ENCODE assay signal across 15 mouse cellular contexts in genomic region chr9:63591661-63592256, GRCm38 (mm10). TPM values are rescaled to one million over a fixed set of nuclear protein-coding genes. Genes with fewer than 3 reads are reported as not detected.
"Had no signal": no experiment of that assay in that cellular context is flagged by ENCODE, and none has a peak within 500 bp of the region (broad histone marks: within the 10 kb centered on the region; RNA-seq: fewer than 3 reads in every experiment).

No protein-coding gene starts in this region.

- H3K36me3 ChIP-seq: limb, embryonic 13.5 days; midbrain, embryonic 13.5 days; neural tube, embryonic 12.5 days had no signal

- ATAC-seq: midbrain, embryonic 13.5 days had no signal

- H3K9me3 ChIP-seq: neural tube, embryonic 12.5 days had no signal

- H3K4me1 ChIP-seq: midbrain, embryonic 13.5 days; neural tube, embryonic 12.5 days had no signal

- H3K27me3 ChIP-seq: limb, embryonic 13.5 days; midbrain, embryonic 13.5 days; neural tube, embryonic 12.5 days had no signal

- H3K27ac ChIP-seq: kidney, postnatal 0 days; limb, embryonic 13.5 days; midbrain, embryonic 13.5 days; neural tube, embryonic 12.5 days; stomach, postnatal 0 days had no signal

- H3K9ac ChIP-seq: limb, embryonic 13.5 days; midbrain, embryonic 13.5 days; neural tube, embryonic 12.5 days had no signal

- H3K4me3 ChIP-seq: limb, embryonic 13.5 days; midbrain, embryonic 13.5 days; neural tube, embryonic 12.5 days had no signal

- DNase-seq: kidney, adult 11 months; kidney, adult 9 months; kidney, postnatal 36 days; layer of hippocampus, adult 9-11 months; layer of hippocampus, postnatal 36 days; lung, adult 18-20 months; thymus, adult 18-20 months; thymus, postnatal 14 days had no signal

- H3K4me2 ChIP-seq: limb, embryonic 13.5 days; liver, embryonic 11.5 days; midbrain, embryonic 13.5 days; neural tube, embryonic 12.5 days had no signal

RNA-seq across cellular contexts. Expression of gene Iqch, which starts 10.5 kb away (rescaled TPM):
- total RNA-seq: neutrophil, adult 5-6 weeks had no signal
- polyA plus RNA-seq: stomach, postnatal 0 days had no signal
